Mouse (Mus musculus): Measurements from ENCODE around the gene Cox10. TPM values are rescaled to one million over a fixed set of nuclear protein-coding genes. Genes with fewer than 3 reads are reported as not detected.
A peak's percentile ranks its signal among the peaks of the same experiment; 100 is the strongest.

The Cox10 gene
- polyA plus RNA-seq, 1 experiment from 2014 or later, result 13.1 TPM

- ATAC-seq (no peak), DNase-seq (ENCODE audit: low spot score) (no peak)
- TF ChIP-seq CTCF (IDR thresholded peaks at IDR 0.05) (no peak), EP300 (IDR thresholded peaks at IDR 0.05) (no peak)
- Histone ChIP-seq H3K4me3 (ENCODE audit: low read depth, low read length) (no peak overlapping the region), H3K4me1 (ENCODE audit: insufficient read depth, low read depth, low read length) (no peaks in the 10 kb centered on the region), H3K27ac (ENCODE audit: low read length) (no peak overlapping the region), H3K27me3 (replicated peaks; ENCODE audit: insufficient read depth, low read length) (0 out of 2 replicates have a peak, but pooled peaks cover 2% of the 10 kb centered on the region), H3K9ac (replicated peaks; ENCODE audit: low read depth) (no peak overlapping the region), H3K9me3 (ENCODE audit: low read length) (no peaks in the 10 kb centered on the region), H3K4me2 (replicated peaks; ENCODE audit: low read depth, low read length) (no peak overlapping the region), H3K36me3 (ENCODE audit: insufficient read depth, low read length) (no peaks in the 10 kb centered on the region)
- WGBS, result 67% methylated on average over 9 of the region's 9 CpGs
Measured at GRCm38 (mm10) chr11:64115101-64115500, 35.8 kb upstream of the Cox10 start.

- Histone ChIP-seq H3K36me3 (ENCODE audit: insufficient read depth, low read length) (no peaks in the 10 kb centered on the region), H3K4me3 (ENCODE audit: low read depth, low read length) (no peak overlapping the region), H3K27ac (ENCODE audit: low read length) (no peak overlapping the region), H3K4me1 (ENCODE audit: insufficient read depth, low read depth, low read length) (no peaks in the 10 kb centered on the region), H3K9me3 (ENCODE audit: low read length) (no peaks in the 10 kb centered on the region), H3K27me3 (replicated peaks; ENCODE audit: insufficient read depth, low read length) (no peaks in the 10 kb centered on the region), H3K9ac (replicated peaks; ENCODE audit: low read depth) (no peak overlapping the region), H3K4me2 (replicated peaks; ENCODE audit: low read depth, low read length) (no peak overlapping the region)
- no peak for DNase-seq (ENCODE audit: low spot score)
- TF ChIP-seq CTCF (IDR thresholded peaks at IDR 0.05) (no peak), EP300 (IDR thresholded peaks at IDR 0.05) (no peak)
- WGBS, result 85% methylated on average over 5 of the region's 5 CpGs
- ATAC-seq, result no peak
Measured at GRCm38 (mm10) chr11:64100060-64100459, 20.8 kb upstream of the Cox10 start.

DNA sequence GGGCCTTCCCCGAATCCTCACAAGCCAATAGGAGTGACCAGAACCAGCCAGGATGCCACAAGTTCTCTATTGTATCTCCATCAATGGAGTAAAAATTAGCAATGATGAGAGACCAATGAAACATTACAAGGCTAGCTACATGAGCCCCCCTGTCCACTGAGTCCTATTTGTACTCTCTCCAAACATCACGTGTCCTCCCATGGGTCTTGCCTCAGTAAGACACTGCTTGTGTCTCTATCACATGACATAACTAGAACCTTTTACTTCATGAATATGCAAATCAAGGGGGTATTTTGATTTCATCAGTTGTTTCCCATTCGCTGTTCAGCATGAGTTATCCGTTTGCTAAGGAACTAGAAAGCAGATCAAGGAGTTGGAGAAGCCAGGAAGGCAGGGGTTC, 13.8 kb upstream of the Cox10 start:
- no peak for TF ChIP-seq CTCF (IDR thresholded peaks at IDR 0.05)
- TF ChIP-seq EP300 (IDR thresholded peaks at IDR 0.05), result no peak
- Histone ChIP-seq H3K4me2 (replicated peaks; ENCODE audit: low read depth, low read length) (no peak overlapping the region), H3K9me3 (ENCODE audit: low read length) (no peaks in the 10 kb centered on the region), H3K27me3 (replicated peaks; ENCODE audit: insufficient read depth, low read length) (no peaks in the 10 kb centered on the region), H3K4me3 (ENCODE audit: low read depth, low read length) (no peak overlapping the region), H3K4me1 (ENCODE audit: insufficient read depth, low read depth, low read length) (no peaks in the 10 kb centered on the region), H3K36me3 (ENCODE audit: insufficient read depth, low read length) (no peaks in the 10 kb centered on the region), H3K9ac (replicated peaks; ENCODE audit: low read depth) (no peak overlapping the region), H3K27ac (ENCODE audit: low read length) (no peak overlapping the region)
- no peak for ATAC-seq
- 89% methylated on average over 4 of the region's 4 CpGs for WGBS
- DNase-seq (ENCODE audit: low spot score), result no peak

- no peaks in the 10 kb centered on the region for H3K36me3 ChIP-seq (ENCODE audit: insufficient read depth, low read length)
- no peaks in the 10 kb centered on the region for H3K9me3 ChIP-seq (ENCODE audit: low read length)
- no peak overlapping the region for H3K9ac ChIP-seq (replicated peaks; ENCODE audit: low read depth)
- H3K4me1 ChIP-seq (ENCODE audit: insufficient read depth, low read depth, low read length), result no peaks in the 10 kb centered on the region
- H3K27ac ChIP-seq (ENCODE audit: low read length), result no peak overlapping the region
- H3K27me3 ChIP-seq (replicated peaks; ENCODE audit: insufficient read depth, low read length), result no peaks in the 10 kb centered on the region
- H3K4me2 ChIP-seq (replicated peaks; ENCODE audit: low read depth, low read length), result no peak overlapping the region
- 40% methylated on average over 7 of the region's 7 CpGs for WGBS
- ATAC-seq (peak; percentile 28; the same call in 1 of the 2 replicates), DNase-seq (ENCODE audit: low spot score) (peak; percentile 11)
- no peak overlapping the region for H3K4me3 ChIP-seq (ENCODE audit: low read depth, low read length)
- no peak for TF ChIP-seq CTCF (IDR thresholded peaks at IDR 0.05)
- TF ChIP-seq EP300 (IDR thresholded peaks at IDR 0.05), result no peak
Measured at GRCm38 (mm10) chr11:64091150-64091549, 11.9 kb upstream of the Cox10 start.

GRCm38 (mm10) chr11:64089682-64090081, 10.4 kb upstream of the Cox10 start:
- H3K27ac ChIP-seq (ENCODE audit: low read length), result no peak overlapping the region
- no peaks in the 10 kb centered on the region for H3K27me3 ChIP-seq (replicated peaks; ENCODE audit: insufficient read depth, low read length)
- no peak overlapping the region for H3K4me2 ChIP-seq (replicated peaks; ENCODE audit: low read depth, low read length)
- no peak for TF ChIP-seq CTCF (IDR thresholded peaks at IDR 0.05)
- 60% methylated on average over 2 of the region's 2 CpGs for WGBS
- H3K4me3 ChIP-seq (ENCODE audit: low read depth, low read length), result no peak overlapping the region
- no peak overlapping the region for H3K9ac ChIP-seq (replicated peaks; ENCODE audit: low read depth)
- no peaks in the 10 kb centered on the region for H3K36me3 ChIP-seq (ENCODE audit: insufficient read depth, low read length)
- no peaks in the 10 kb centered on the region for H3K4me1 ChIP-seq (ENCODE audit: insufficient read depth, low read depth, low read length)
- DNase-seq (ENCODE audit: low spot score) (no peak), ATAC-seq (no peak)
- H3K9me3 ChIP-seq (ENCODE audit: low read length), result no peaks in the 10 kb centered on the region

- TF ChIP-seq EP300 (IDR thresholded peaks at IDR 0.05), result no peak
- no peak for TF ChIP-seq CTCF (IDR thresholded peaks at IDR 0.05)
- Histone ChIP-seq H3K4me1 (ENCODE audit: insufficient read depth, low read depth, low read length) (no peaks in the 10 kb centered on the region), H3K27ac (ENCODE audit: low read length) (no peak overlapping the region), H3K4me2 (replicated peaks; ENCODE audit: low read depth, low read length) (no peak overlapping the region), H3K9me3 (ENCODE audit: low read length) (no peaks in the 10 kb centered on the region), H3K4me3 (ENCODE audit: low read depth, low read length) (no peak overlapping the region), H3K27me3 (replicated peaks; ENCODE audit: insufficient read depth, low read length) (no peaks in the 10 kb centered on the region), H3K9ac (replicated peaks; ENCODE audit: low read depth) (no peak overlapping the region), H3K36me3 (ENCODE audit: insufficient read depth, low read length) (0 out of 2 replicates have a peak, but pooled peaks cover 4% of the 10 kb centered on the region)
- no peak for ATAC-seq
- DNase-seq (ENCODE audit: low spot score), result no peak
- 61% methylated on average over 5 of the region's 5 CpGs for WGBS
Measured at GRCm38 (mm10) chr11:64085888-64086287, 6.6 kb upstream of the Cox10 start.

- TF ChIP-seq EP300 (IDR thresholded peaks at IDR 0.05), result no peak
- TF ChIP-seq CTCF (IDR thresholded peaks at IDR 0.05), result no peak
- Histone ChIP-seq H3K4me3 (ENCODE audit: low read depth, low read length) (peak overlapping the region; percentile 72), H3K4me1 (ENCODE audit: insufficient read depth, low read depth, low read length) (no peaks in the 10 kb centered on the region; the same call in 1 of the 2 replicates), H3K27ac (ENCODE audit: low read length) (peak overlapping the region; percentile 91), H3K9ac (replicated peaks; ENCODE audit: low read depth) (peak overlapping the region; percentile 77), H3K4me2 (replicated peaks; ENCODE audit: low read depth, low read length) (peak overlapping the region; percentile 68), H3K9me3 (ENCODE audit: low read length) (no peaks in the 10 kb centered on the region), H3K36me3 (ENCODE audit: insufficient read depth, low read length) (0 out of 2 replicates have a peak, but pooled peaks cover 4% of the 10 kb centered on the region), H3K27me3 (replicated peaks; ENCODE audit: insufficient read depth, low read length) (no peaks in the 10 kb centered on the region)
- ATAC-seq (peak; percentile 59), DNase-seq (ENCODE audit: low spot score) (no peak)
- WGBS, result 2% methylated on average over 8 of the region's 8 CpGs
Measured at GRCm38 (mm10) chr11:64079727-64080081, 436 bp upstream of the Cox10 start.
